Mouse (Mus musculus) erythroblast, embryonic 14.5 days (primary cell): ENCODE measurements at regions not wholly inside any gene's neighbourhood (a gene's known extent, or its start where the extent isn't known, plus 50 kb on each side); places are given as distances from the start of the nearest gene placed in this dataset.

Source experiments
- H3K27me3 ChIP-seq: 2 replicates; pipeline ENCODE4 v1.6.1; 2012; ENCODE audit warnings: inconsistent platforms; ENCODE audit not compliant: control insufficient read depth
- H3K36me3 ChIP-seq: 2 replicates; pipeline ENCODE4 v1.6.1; 2012; ENCODE audit warnings: mild to moderate bottlenecking, inconsistent platforms; ENCODE audit not compliant: control insufficient read depth
- H3K4me1 ChIP-seq: 2 replicates; pipeline ENCODE4 v1.6.1; 2012; ENCODE audit warnings: inconsistent platforms; ENCODE audit not compliant: control insufficient read depth
- H3K4me3 ChIP-seq: replicated peaks from 2 replicates; pipeline ENCODE3; 2012; ENCODE audit warnings: moderate library complexity, mild to moderate bottlenecking, inconsistent platforms
- H3K9me3 ChIP-seq: 2 replicates; pipeline ENCODE4 v1.6.1; 2012; ENCODE audit warnings: low read length, inconsistent platforms, mixed read lengths; ENCODE audit not compliant: control insufficient read depth
- GATA1 ChIP-seq: IDR thresholded peaks from 2 replicates; pipeline ENCODE4 v1.6.1; 2012; ENCODE audit warnings: low read length, inconsistent platforms, mixed read lengths
- TAL1 ChIP-seq: IDR thresholded peaks from 3 replicates; pipeline ENCODE4 v1.6.1; 2012; ENCODE audit warnings: low read length, inconsistent platforms, mixed read lengths

GRCm38 (mm10) chr4:55938383-55938782 is 406.1 kb upstream of the Klf4 start:
- Histone ChIP-seq H3K4me1 (no peaks in the 10 kb centered on the region), H3K9me3 (no peaks in the 10 kb centered on the region), H3K4me3 (no peak overlapping the region), H3K27me3 (no peaks in the 10 kb centered on the region), H3K36me3 (no peaks in the 10 kb centered on the region)
- TF ChIP-seq TAL1 = no peak
- TF ChIP-seq GATA1 = no peak

- Histone ChIP-seq H3K4me3 (no peak overlapping the region), H3K36me3 (no peaks in the 10 kb centered on the region), H3K4me1 (no peaks in the 10 kb centered on the region), H3K9me3 (no peaks in the 10 kb centered on the region), H3K27me3 (no peaks in the 10 kb centered on the region)
- TF ChIP-seq TAL1 = no peak
- TF ChIP-seq GATA1 = no peak
These were observed 405.6 kb upstream of the Klf4 start for GRCm38 (mm10) chr4:55937833-55938232.

- Histone ChIP-seq H3K4me1 (no peaks in the 10 kb centered on the region), H3K36me3 (no peaks in the 10 kb centered on the region), H3K27me3 (no peaks in the 10 kb centered on the region), H3K9me3 (no peaks in the 10 kb centered on the region), H3K4me3 (no peak overlapping the region)
- TF ChIP-seq GATA1 (no peak), TAL1 (no peak)
These were observed 397.0 kb upstream of the Klf4 start for GRCm38 (mm10) chr4:55929141-55929782.

- H3K27me3 ChIP-seq = no peaks in the 10 kb centered on the region
- no peak for TF ChIP-seq GATA1
- no peak for TF ChIP-seq TAL1
- H3K9me3 ChIP-seq = no peaks in the 10 kb centered on the region
- no peaks in the 10 kb centered on the region for H3K4me1 ChIP-seq
- no peak overlapping the region for H3K4me3 ChIP-seq
- H3K36me3 ChIP-seq = no peaks in the 10 kb centered on the region
These were observed 396.4 kb upstream of the Klf4 start for GRCm38 (mm10) chr4:55928670-55929069.

GRCm38 (mm10) chr4:55928196-55928595 is 395.9 kb upstream of the Klf4 start:
- Histone ChIP-seq H3K36me3 (no peaks in the 10 kb centered on the region), H3K9me3 (no peaks in the 10 kb centered on the region), H3K27me3 (no peaks in the 10 kb centered on the region), H3K4me3 (no peak overlapping the region), H3K4me1 (no peaks in the 10 kb centered on the region)
- TF ChIP-seq TAL1 = no peak
- no peak for TF ChIP-seq GATA1

GRCm38 (mm10) chr4:55927391-55927790 is 395.1 kb upstream of the Klf4 start:
- Histone ChIP-seq H3K4me3 (no peak overlapping the region), H3K36me3 (no peaks in the 10 kb centered on the region), H3K27me3 (no peaks in the 10 kb centered on the region), H3K9me3 (no peaks in the 10 kb centered on the region), H3K4me1 (no peaks in the 10 kb centered on the region)
- TF ChIP-seq GATA1 (no peak), TAL1 (no peak)

- Histone ChIP-seq H3K4me3 (no peak overlapping the region), H3K36me3 (no peaks in the 10 kb centered on the region), H3K9me3 (no peaks in the 10 kb centered on the region), H3K4me1 (no peaks in the 10 kb centered on the region), H3K27me3 (no peaks in the 10 kb centered on the region)
- TF ChIP-seq TAL1 (no peak), GATA1 (no peak)
These were observed 392.7 kb upstream of the Klf4 start for GRCm38 (mm10) chr4:55924974-55925373.

- H3K27me3 ChIP-seq = no peaks in the 10 kb centered on the region
- H3K4me3 ChIP-seq = no peak overlapping the region
- H3K9me3 ChIP-seq = no peaks in the 10 kb centered on the region
- no peaks in the 10 kb centered on the region for H3K36me3 ChIP-seq
- H3K4me1 ChIP-seq = no peaks in the 10 kb centered on the region
- no peak for TF ChIP-seq GATA1
- no peak for TF ChIP-seq TAL1
These were observed 389.0 kb upstream of the Klf4 start for GRCm38 (mm10) chr4:55921217-55921616.

- Histone ChIP-seq H3K36me3 (no peaks in the 10 kb centered on the region), H3K27me3 (no peaks in the 10 kb centered on the region), H3K4me1 (no peaks in the 10 kb centered on the region), H3K4me3 (no peak overlapping the region), H3K9me3 (peaks cover 5% of the 10 kb centered on the region)
- TF ChIP-seq TAL1 = no peak
- TF ChIP-seq GATA1 = no peak
These were observed 362.0 kb upstream of the Klf4 start for GRCm38 (mm10) chr4:55894116-55894885.

GRCm38 (mm10) chr4:55891656-55892055 is 359.4 kb upstream of the Klf4 start:
- no peaks in the 10 kb centered on the region for H3K36me3 ChIP-seq
- no peaks in the 10 kb centered on the region for H3K4me1 ChIP-seq
- H3K27me3 ChIP-seq = no peaks in the 10 kb centered on the region
- TF ChIP-seq GATA1 (no peak), TAL1 (no peak)
- H3K9me3 ChIP-seq = peaks cover 8% of the 10 kb centered on the region
- no peak overlapping the region for H3K4me3 ChIP-seq
